Mouse (Mus musculus): Measurements from ENCODE around the gene Prox2.

Gene Prox2

DNA sequence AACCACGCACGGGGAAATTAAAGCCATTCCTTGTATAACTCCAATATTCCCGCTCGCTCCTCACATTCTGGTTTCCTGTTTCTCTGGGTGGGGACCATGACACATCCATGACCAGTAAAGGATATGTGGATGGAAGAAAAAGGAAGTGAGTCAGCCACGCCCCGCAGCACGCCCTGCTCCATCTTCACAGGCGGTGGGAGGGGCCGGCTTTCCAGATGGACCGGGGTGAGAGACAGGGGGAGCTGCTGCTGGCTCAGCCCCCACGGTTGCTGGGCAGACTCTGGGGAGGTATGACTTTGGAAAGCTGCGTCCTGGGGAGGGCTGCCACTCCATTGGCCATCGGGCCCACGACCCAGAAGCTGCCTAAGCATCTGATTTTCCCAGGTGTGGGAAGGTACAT, 16.5 kb downstream of the Prox2 start:
- peak; percentile 37 for DNase-seq (ENCODE audit: low read depth, low spot score)

DNA sequence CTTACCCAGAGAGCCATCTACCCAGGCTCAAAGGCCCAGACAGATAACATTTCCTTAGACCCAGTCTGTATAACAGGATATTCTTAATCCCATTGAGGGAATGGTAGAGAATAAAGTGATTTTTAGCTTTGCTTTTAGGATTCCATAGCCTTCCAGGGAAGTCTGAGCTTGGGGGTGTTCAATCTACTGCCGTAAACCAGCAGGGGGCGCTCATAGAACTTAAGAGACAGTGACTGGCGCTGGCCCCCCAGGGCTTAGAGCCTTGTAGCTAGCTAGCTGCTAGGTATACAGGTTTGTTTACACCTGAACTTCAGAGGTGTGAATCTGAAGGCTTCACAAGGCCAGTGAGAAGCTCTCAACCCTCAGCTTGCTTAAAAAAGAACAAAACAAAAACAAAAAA, 18.3 kb downstream of the Prox2 start:
- peak; percentile 75 for DNase-seq (ENCODE audit: low read depth, low spot score)

DNA sequence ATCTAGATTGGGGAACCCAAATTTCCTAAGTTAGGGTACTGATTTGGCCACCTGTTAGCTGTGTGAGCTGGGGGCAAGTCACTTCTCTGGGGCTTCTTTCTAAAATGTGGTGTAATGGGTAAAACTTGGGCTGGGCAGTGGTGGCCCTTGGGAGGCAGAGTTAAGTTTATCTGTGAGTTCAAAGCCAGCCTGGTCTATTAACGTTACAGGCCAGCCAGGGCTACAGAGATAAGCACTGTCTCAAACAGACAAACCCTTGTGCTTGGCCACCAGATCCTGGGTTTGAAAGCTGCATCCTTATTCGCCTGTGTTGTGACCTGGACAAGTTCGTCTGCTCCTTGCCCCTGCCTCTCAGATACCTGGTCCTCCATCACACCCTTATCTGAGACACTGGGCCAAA, 19.4 kb downstream of the Prox2 start:
- no peak for DNase-seq (ENCODE audit: low read depth, low spot score)

DNA sequence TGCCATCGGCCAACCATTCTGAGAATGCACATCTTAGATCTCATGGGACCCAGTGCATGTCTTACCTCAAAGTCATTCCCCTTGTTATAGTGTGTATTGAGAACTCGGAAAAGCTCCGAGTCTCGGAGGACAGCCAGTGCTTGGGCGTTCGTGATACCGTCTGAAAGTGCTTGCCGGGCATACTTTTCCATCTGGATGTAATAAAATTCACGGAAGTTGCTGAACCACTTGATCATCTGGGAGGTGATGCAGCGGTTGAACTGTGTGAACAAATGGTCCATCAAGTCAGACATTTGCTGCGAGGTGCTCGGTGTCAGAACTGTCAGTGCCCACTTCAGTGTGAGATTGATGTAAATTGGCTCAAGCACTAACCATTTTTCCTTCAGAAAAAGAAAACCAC, 22.7 kb downstream of the Prox2 start:
- DNase-seq (ENCODE audit: low read depth, low spot score): no peak

DNA sequence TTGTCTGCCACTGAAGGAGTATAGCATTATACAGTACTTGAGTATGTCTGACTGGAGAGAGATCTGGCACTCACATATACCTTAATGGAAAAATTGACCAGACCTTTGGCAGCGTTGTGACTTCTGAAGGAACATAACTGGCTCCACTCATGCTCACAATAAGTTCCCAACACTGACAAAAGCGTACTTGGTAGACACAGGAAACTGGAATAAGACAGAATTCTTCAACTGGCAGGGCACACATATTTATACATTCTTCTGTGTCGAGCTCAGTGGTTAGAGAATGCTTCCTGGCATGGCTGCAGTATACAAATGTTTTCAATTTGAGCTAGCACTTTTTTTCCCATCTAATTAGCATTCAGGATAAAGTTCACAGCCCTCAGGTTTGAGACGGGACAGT, 25.6 kb downstream of the Prox2 start:
- DNase-seq (ENCODE audit: low read depth, low spot score): no peak

DNA sequence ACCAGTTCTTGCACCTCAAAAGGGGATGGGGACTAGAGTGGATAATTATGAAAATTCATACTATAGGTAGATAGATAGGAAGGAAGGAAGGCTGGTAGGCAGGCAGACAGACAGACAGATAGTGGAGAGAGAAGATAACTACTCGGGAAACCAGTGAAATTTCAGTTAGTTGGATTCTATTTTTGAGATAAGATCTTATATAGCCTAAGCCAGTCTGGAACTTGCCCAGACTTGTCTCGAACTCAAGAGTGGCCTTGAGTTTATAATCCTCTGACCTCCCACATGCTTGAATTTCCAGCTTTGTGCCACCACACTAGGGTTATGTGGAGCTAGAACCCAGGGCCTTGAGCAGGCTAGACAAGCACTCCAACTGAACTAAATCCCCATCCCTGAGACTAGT, 26.3 kb downstream of the Prox2 start:
- no peak for DNase-seq (ENCODE audit: low read depth, low spot score)

DNA sequence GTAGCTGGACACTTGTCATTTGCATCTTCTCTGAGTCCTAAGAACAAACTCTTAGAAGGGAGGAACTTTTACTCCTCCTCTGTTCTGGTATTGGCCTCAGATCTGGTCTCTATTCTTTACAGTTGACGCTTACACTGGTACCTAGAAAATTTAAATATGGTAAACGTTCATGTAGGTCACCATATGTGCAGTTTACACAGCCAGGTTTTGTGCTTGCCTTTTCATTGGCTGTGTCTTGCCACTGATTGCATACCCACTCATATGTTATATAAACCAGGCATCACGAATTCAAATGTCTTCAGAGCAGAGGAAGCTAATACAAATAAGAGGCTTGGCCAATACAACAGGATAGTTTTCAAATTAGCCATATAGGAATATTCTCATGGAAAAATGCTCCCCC, 33.5 kb downstream of the Prox2 start:
- no peak for DNase-seq (ENCODE audit: low read depth, low spot score)

DNA sequence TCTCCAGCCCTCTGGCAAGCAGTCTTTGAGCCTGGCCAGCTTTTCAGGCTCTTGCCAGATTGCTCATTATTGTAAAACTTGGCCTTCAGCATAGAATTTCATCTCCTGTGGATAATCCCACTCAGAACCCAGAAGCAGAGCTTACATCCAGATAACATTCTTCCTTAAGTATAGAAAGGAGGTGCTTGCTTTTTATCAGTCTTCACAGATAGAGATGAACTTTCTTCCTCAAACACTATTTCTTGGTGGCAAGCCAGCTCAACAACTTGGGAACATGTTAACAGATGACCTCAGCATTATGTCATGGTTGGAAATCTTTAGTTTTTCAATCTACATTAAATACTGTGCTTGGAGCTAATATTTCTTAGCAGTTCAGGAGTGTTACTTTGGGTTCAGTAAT, 39.5 kb downstream of the Prox2 start:
- DNase-seq (ENCODE audit: low read depth, low spot score): no peak

DNA sequence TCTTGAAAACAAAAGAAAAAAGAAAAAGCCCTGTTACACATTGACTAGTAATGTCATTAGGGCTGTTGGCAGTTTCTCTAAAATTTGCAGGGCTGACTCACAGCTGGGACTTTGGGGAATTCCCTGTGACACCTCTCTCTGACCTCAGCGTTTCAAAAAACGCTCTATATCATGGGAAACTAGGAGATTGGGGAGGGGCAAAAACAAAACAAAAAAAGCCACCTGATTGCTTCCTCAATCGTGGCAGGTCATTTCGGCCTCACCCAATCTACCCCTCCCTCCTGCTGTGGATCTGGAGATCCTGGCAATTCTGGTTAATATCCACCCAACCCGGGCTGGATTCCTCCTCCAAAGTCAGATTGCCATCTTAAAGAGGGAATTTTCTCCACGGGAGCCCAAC, 59.3 kb downstream of the Prox2 start:
- DNase-seq (ENCODE audit: low read depth, low spot score): no peak

All from ES-CJ7 (cell line).